Mouse (Mus musculus) ES-Bruce4 (cell line): ENCODE measurements around the gene Msl1.

Experiments
- CTCF ChIP-seq: IDR thresholded peaks from one replicate; pipeline ENCODE4 v1.8.1; 2011; ENCODE audit warnings: low read depth, low read length
- EP300 ChIP-seq: IDR thresholded peaks from 2 replicates; pipeline ENCODE4 v1.6.1; 2011; ENCODE audit warnings: low read depth, low read length; ENCODE audit not compliant: insufficient read depth
- POLR2A ChIP-seq: IDR thresholded peaks from one replicate; pipeline ENCODE4 v1.8.1; 2011; ENCODE audit warnings: low read length; ENCODE audit not compliant: insufficient read depth

DNA sequence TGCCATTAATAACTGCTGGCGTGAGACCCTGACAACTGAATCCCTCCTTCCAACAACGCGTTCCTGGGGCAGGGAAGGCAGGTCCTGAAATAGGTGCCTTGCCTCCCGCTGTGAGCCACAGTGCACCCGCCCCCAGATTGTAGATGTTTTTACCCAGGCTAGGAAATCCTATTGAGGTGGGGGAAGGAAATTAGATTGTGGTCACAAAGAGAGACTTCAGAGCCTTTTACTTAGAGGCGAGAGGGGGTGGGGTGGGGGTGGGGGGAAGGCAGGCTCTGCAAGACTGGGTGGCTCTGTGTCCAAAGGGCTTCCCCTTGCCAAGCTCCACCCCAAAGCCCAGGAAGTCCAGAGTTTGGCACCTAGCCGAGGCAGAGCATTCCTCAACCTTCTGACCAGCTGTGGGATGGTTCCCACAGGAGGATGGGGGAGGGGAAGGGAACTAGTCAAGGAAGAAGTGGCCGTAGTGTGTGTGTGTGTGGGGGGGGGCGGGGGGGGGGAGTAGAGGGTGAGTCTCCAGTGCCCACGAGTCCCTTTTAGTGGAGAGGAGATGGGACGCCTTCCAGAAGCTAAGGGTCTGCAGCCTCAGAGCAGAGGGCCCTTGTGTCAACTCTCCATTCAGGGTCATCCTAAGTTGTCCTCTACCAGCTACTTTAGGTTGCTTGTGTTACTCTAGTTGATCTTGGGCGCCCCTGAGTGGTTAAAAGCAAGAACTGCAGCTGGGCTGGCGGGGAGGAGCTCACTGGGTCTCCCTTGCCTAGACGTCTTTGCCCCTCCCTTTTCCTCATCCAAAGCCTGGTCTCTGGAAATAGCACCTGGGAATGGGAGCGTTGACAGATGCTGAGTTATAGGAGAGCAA lies 8.7 kb upstream of the Msl1 start:
- TF ChIP-seq CTCF (peak; percentile 85), POLR2A (no peak), EP300 (no peak)
